Mouse (Mus musculus): ENCODE results near the gene Pcgf2. TPM values are rescaled to one million over a fixed set of nuclear protein-coding genes. Genes with fewer than 3 reads are reported as not detected.

The Pcgf2 gene
- total and polyA plus RNA-seq, 3 experiments, result 0.99 to 19.5 (median 5.6) TPM

DNA sequence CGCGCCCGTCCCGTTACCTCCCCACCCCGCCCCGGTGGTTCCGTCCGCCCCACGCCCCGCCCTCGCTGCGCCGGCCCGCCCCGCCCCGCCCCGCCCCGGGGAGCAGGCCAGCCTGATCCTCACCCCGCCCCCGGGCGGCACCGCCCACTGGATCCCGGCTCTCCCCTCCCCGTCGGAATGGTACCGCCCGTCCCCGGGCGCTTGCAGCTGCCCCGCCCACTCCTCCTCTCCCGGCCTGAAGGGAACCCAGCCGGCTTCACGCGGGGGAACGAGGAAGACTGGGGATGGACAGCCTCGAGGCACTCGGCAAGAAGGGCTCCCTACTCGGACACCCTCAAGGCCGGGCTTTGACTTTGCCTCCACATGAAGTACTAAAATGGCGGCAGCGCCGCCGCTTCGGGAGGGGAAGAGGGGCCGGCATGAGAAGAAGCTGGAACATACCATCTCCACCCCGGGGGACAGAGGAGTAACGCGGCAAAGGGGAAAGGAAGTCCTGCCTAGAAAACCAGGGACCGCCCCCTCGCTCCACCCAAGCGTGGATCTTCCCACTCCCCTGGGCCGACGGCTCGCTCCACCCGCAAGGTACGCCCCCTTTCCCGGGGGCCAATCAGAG, 44.5 kb upstream of the Pcgf2 start (continued):
- no peak for TF ChIP-seq SMC3 (IDR thresholded peaks at IDR 0.05; ENCODE audit: low read depth, low read length)

DNA sequence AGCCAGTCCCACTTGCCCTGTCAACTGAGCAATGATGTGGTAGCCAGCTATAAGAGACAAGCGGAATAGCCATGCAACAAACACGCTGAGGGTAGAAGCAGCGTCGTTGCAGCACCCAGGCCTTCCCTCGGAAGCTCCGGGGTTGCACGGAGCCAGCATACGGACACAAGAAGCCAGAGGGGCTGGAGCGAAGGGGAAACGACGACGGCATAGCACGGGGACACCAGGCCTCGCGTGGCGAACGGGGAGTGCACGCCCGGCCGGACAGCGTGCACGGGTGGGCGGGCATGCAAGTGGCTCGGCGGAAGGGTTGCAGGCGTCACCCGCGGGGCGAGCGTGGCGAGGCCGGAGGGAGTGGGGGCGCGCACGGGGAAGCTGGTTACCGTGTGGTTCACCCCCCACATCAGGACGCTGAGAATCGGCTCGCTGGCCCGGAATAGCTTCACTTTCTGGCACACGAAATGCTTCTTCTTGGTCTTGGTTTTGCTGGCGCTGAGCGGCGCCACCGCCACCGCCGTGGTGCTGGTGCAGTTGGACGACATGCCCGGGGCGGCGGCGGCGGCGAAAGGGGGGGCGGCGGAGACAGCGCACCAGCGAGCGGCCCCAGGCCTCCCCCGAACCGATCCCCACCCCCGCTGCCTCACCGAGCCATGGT, 43.9 kb upstream of the Pcgf2 start, which contains the start of gene Pip4k2b:
Gene Pip4k2b, minus strand, starts transcription at position 642 of the 655 bp plus-strand sequence.
- Histone ChIP-seq H3K4me2 (ENCODE audit: insufficient read depth, low read depth, poor library complexity, severe bottlenecking) (peak within 1 kb of the TSS; percentile 58), H3K27me3 (replicated peaks) (no peaks in the 10 kb centered on the region), H3K36me3 (replicated peaks in 1 of 2; ENCODE audit: control insufficient read depth in 1 of 2, insufficient read depth in 1 of 2, low read length in 1 of 2) (peaks cover 21 to 52% of the 10 kb centered on the region in 2 experiments), H3K27ac (ENCODE audit: insufficient read depth, low read depth) (peak within 1 kb of the TSS; percentile 72), H3K79me2 (replicated peaks; ENCODE audit: control insufficient read depth, extremely low read depth, insufficient read depth, poor library complexity, severe bottlenecking) (peaks cover 27% of the 10 kb centered on the region), H3K4me3 (replicated peaks in 1 of 3; ENCODE audit: low read depth in 2 of 3, low read length in 2 of 3, poor library complexity in 1 of 3) (peak within 1 kb of the TSS; percentile 79 to 99 (median 81)), H3K9me3 (replicated peaks; ENCODE audit: low read length) (peaks cover 2% of the 10 kb centered on the region), H3K9ac (ENCODE audit: insufficient read depth, low read depth) (peak within 1 kb of the TSS; percentile 95), H3K4me1 (ENCODE audit: control insufficient read depth in 1 of 2, insufficient read depth in 2 of 2) (peaks cover 6 to 31% of the 10 kb centered on the region in 2 experiments)
- in situ Hi-C loops (cut with MboI; ENCODE audit: low pct_ligation_motif_present, low pct_unique_long_range_greater_than_20kb, low sequenced_read_pairs), result no loop called here
- TF ChIP-seq MYC (IDR thresholded peaks at IDR 0.05; ENCODE audit: low read depth, low read length), result no peak
- TF ChIP-seq IRF4 (IDR thresholded peaks at IDR 0.05; ENCODE audit: low read depth, low read length), result 0 out of 2 replicates have a peak, but pooled peaks have one; percentile 7
- TF ChIP-seq MAX (IDR thresholded peaks at IDR 0.05; ENCODE audit: low read length), result peak; percentile 59; the same call in 1 of the 2 replicates
- peak; percentile 14; the same call in 1 of the 2 replicates for TF ChIP-seq SIN3A (IDR thresholded peaks at IDR 0.05; ENCODE audit: low read length)
- no peak for TF ChIP-seq ZC3H11A (IDR thresholded peaks at IDR 0.05; ENCODE audit: low read depth, low read length)
- no peak for TF ChIP-seq ZMIZ1 (IDR thresholded peaks at IDR 0.05; ENCODE audit: low read depth, low read length)
- no peak for TF ChIP-seq KAT2A (IDR thresholded peaks at IDR 0.05; ENCODE audit: insufficient replicate concordance, low read length)
- TF ChIP-seq MAZ (IDR thresholded peaks at IDR 0.05; ENCODE audit: low read depth, low read length), result no peak
- TF ChIP-seq MEF2A (IDR thresholded peaks at IDR 0.05; ENCODE audit: borderline replicate concordance, low read depth, low read length), result no peak
- TF ChIP-seq HCFC1 (IDR thresholded peaks at IDR 0.05; ENCODE audit: low read depth, low read length), result peak; percentile 33; the same call in 1 of the 2 replicates
- 0 out of 2 replicates have a peak, but pooled peaks have one; percentile 11 for TF ChIP-seq NELFE (IDR thresholded peaks at IDR 0.05; ENCODE audit: low read depth, low read length)
- TF ChIP-seq TCF12 (IDR thresholded peaks at IDR 0.05; ENCODE audit: low read depth, low read length), result 0 out of 2 replicates have a peak, but pooled peaks have one; percentile 5
- no peak for TF ChIP-seq PAX5 (IDR thresholded peaks at IDR 0.05; ENCODE audit: low read length)
- peak; percentile 81 for TF ChIP-seq UBTF (IDR thresholded peaks at IDR 0.05; ENCODE audit: low read depth, low read length)
- peak; percentile 64 for TF ChIP-seq BHLHE40 (IDR thresholded peaks at IDR 0.05; ENCODE audit: low read depth, low read length)
- TF ChIP-seq CHD2 (IDR thresholded peaks at IDR 0.05; ENCODE audit: low read length), result 0 out of 2 replicates have a peak, but pooled peaks have one; percentile 2
- TF ChIP-seq MXI1 (IDR thresholded peaks at IDR 0.05; ENCODE audit: low read depth, low read length), result peak; percentile 83
- TF ChIP-seq NRF1 (IDR thresholded peaks at IDR 0.05; ENCODE audit: low read depth, low read length), result no peak
- no peak for TF ChIP-seq TBP (conservative IDR thresholded peaks at IDR 0.05; ENCODE audit: low read depth, low read length)
- peak; percentile 37 for DNase-seq (ENCODE audit: extremely low read depth)
- dilution Hi-C loops (cut with MboI; ENCODE audit: extremely low pct_ligation_motif_present, extremely low pct_unique_long_range_greater_than_20kb, low sequenced_read_pairs), result no loop called here

Measured in CH12.LX (cell line).